Mouse (Mus musculus) adrenal gland, postnatal 36 days (tissue): ENCODE data around the gene Gm12355. TPM values are rescaled to one million over a fixed set of nuclear protein-coding genes. Genes with fewer than 3 reads are reported as not detected.
"Not testable (repeated sequence)": the region's sequence is repeated elsewhere in the genome, so short reads cannot be mapped to it uniquely, and the experiment has no call there.

Source experiments
- DNase-seq, 2 experiments: peaks; one replicate each; pipeline ENCODE4 v3.0.0; 2021; ENCODE audit warnings: mixed read lengths in 1 of 2
- long read RNA-seq, 2 experiments: library from polyadenylated mRNA; stranded (forward); transcript quantifications; one replicate each; pipeline ENCODE4 v2.0.0; 2021; ENCODE audit warnings: borderline sequencing depth in 2 of 2
- total RNA-seq, 2 experiments: library from RNA; stranded (reverse); gene quantifications; 2 replicates each; pipeline ENCODE4 v1.2.3; 2021

Gene Gm12355
- 10 to 100 TPM; 13.9 to 15.3 TPM for total RNA-seq
- long read RNA-seq, experiment 1: 0 reads
- long read RNA-seq, experiment 2: 0 reads

DNA sequence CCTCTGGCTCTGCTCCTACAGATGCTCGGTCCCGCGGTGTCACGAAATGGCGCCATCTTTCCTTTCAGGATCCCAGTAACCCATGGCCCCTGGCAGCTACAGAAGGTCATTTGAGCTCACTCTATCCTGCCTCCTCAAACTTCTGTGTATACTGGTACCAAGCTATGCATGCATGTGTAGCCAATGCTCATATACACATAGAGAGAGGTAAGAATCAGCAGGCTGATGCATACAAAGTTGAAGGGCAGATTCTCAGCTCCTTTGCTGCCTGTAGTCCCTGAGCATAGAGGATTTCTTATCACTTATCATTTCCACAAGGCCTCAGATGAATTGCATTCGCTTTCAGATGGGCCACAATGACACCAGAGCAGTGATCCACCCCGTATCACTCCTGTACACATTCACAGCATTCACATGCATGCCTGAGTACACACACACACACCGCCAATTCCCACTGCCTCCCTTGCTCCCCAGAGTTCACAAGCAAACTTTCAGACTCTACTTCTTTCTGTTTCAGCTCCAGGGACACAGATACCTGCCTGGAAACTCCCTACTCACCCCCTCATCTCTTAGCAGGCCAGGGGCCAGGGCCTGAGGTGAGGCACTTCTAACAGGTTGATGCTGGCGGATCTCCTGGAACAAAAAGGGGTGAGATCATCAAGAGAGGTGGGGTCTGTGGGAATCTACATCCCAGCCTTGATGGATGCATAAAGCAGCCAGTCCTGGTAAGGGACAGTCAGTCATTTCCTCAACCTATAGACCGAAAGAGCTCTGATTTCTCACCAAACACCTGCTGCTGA is at the start of gene Gm12355, which contains the start of gene Gsdma3:
TSS of gene Gm12355 (minus strand) at position 51 of the 800 bp plus-strand sequence.
TSS of gene Gsdma3 (plus strand) at position 750 of the 800 bp plus-strand sequence.
- DNase-seq: no peak

DNA sequence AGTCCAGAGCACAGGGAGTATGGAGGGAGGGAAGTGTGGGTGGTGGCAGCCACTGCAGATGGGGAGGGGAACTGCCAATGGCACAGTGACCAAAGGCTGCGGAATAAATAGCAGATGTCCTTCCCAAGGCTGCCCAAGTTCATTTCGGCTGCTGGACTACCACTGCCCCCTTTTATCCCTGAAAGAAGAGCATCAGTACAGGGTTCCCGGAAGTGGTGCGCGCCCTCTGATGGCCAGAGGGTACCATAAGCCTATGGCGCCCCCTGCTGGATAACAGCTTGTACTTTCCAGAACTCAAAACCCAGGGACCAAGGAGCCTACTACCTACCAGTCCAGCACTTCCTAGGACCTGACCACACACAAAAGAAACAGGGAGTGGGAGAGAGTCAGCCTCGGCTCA is 47.7 kb upstream of the Gm12355 start:
- DNase-seq: peak; percentile 60 to 66

DNA sequence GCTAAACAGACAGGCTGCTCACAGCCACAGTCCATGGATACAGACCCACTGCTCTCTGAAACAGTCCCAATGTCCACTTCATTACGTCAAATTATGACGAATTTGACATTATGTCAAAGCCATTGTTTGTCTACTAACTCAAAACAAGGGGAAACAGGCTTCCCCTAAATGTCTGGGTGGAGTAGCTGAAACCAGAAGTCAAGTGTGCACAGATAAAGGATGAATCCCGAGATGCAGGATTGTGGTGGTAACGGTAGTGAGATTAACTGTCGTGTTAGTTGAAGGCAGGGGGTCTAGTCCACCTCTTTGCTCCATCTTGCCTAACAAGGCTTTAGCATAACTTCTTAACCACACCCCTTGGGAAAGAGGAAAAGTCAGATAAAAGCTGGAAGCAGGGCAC is 47.0 kb upstream of the Gm12355 start:
- no peak for DNase-seq

DNA sequence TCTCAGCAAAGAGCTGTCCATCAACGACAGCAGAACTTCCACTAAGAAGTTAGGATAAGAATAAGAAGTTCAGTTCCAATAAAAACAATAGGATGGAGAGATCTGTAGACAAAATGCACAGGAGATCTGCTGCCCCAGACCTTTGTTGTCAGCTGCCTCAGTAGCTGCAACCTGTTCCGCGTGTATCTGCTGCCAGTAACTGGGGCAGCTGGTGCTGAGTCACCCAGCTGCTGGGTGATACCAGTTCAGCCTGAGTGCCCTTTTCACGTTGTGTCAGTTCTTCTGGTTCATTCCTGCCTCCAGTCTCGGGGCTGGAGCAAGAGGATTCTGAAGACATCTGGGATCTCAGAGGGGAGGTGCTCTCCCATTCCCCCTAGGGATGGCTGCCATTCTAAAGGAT is 46.4 kb upstream of the Gm12355 start:
- DNase-seq: peak; percentile 52 to 53

DNA sequence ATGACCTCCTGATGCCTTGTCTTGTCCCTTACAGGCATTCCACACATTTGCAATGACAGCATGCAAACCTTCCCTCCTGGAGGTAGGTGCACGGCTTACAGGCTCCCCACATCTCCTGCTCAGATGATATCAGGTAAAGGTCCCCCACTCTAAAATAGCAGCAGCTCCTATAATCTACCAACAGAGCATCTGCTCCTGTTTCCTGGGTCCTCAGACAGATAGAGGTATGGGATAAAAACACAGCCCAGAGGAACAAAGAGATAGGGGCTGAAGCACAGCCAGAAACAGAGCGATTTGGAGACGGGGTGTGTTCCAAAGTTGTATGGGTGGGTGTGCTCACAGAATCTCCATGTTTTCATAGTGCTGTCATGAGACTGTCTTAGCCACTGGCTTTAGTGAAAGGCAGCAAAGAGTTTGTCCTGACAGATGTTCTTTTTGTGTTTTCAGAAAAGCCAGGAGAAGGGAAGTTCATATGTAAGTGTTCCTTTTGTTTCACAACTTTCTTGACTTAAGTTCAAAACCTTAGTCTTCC is 45.9 kb upstream of the Gm12355 start:
- DNase-seq: no peak

DNA sequence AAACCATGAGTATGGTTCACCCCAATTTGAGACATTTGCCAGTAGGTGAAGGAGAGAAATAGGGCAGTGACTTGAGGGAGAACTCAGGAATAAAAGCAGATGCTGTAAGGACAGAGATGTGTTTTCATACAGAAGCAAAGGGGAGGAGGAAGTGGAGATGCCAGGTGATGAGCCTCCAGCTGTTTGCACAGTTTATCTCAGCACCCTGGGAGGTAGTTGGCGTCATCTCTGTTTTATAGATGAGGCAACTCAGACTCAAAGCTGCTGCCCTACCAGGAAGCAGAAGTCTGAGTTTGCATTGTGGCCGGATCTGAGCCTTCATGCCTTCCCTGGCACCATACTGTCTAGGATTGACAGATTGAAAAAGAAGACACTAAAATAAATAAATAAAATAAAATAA is 43.5 kb upstream of the Gm12355 start:
- DNase-seq: no peak

DNA sequence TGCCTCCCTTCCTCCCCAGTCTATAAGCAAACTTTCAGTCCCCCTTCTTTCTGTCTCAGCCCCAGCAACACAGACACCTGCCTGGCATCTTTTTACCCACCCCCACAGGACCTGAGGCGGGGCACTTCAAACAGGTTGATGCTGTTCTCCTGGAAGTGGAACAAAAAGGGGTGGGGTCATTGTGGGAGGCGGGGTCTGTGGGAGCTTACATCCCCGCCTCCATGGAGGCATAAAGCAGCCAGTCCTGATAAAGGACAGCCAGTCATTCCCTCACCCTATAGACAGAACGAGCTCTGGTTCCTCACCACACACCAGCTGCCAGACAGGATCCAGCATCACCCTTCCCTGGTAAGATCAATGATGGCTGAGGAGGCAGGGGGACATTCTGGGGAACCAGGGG is 38.6 kb upstream of the Gm12355 start, which contains the start of gene Gsdma:
TSS of gene Gsdma (plus strand) at position 261 of the 400 bp plus-strand sequence.
- DNase-seq: no peak

DNA sequence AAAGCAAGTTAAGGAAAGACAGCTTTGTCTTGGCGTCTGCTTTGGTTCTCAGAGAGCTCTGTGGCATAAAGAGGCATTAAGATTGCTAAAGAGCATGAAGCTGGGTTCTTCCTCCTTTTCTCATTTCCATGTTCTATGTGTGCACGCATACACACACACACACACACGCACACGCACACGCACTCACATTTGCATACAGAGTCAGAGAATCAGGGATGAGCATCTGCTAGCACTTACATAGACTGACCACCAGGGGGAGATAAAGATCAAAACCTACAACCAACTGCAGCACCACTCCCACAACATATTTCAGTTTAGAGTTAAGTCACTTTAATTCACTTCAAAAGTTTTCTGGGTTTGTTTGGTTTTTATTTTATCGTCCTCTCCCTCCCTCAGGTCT is 35.1 kb upstream of the Gm12355 start:
- peak in 1 of 2 experiments; percentile 32 for DNase-seq

DNA sequence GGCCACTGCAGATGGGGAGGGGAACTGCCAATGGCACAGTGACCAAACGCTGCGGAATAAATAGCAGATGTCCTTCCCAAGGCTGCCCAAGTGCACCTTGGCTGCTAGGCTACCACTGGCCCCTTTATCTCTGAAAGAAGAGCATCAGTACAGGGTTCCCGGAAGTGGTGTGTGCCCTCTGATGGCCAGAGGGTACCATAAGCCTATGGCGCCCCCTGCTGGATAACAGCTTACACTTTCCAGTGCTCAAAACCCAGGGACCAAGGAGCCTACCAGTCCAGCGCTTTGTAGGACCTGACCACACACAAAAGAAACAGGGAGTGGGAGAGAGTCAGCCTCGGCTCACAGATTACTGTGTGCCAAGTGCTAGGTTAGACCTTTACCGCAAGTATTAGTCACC is 29.6 kb upstream of the Gm12355 start:
- peak; percentile 62 to 64 for DNase-seq

DNA sequence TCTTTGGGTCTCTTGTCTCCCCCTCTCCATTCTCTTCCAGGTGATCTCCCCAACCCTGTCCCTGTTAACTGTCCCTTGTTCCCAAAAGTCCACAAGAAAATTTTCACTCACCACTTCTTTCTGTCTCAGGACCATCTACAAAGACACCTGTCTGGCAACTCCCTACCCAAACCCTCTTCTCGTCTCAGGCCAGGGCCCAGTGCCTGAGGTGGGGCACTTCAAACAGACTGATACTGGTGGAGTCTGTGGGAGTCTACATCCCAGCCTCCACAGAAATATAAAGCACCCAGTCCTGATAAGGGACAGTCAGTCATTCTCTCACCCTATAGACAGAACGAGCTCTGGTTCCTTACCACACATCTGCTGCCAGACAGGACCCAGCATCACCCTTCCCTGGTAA is 21.0 kb upstream of the Gm12355 start, which contains the start of gene Gsdma2:
TSS of gene Gsdma2 (plus strand) at position 301 of the 400 bp plus-strand sequence.
- no peak for DNase-seq

DNA sequence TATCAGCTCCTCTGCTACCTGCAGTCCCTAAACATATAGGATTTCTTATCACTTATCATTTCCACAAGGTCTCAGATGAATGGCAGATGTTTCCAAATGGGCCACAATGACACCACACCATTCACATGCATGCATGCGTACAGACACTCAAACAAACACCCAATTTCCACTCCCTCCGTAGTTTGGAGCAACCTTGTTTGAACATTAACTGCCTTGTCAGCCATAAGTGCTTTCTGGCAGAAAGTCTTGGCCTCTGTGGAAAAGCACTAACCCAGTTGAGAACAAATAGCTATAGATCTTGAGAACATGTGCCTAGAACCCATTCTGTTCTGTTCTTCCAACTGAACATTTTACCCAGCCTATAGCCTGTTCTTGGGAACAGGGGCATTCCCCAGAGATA is 20.5 kb upstream of the Gm12355 start:
- no peak for DNase-seq

DNA sequence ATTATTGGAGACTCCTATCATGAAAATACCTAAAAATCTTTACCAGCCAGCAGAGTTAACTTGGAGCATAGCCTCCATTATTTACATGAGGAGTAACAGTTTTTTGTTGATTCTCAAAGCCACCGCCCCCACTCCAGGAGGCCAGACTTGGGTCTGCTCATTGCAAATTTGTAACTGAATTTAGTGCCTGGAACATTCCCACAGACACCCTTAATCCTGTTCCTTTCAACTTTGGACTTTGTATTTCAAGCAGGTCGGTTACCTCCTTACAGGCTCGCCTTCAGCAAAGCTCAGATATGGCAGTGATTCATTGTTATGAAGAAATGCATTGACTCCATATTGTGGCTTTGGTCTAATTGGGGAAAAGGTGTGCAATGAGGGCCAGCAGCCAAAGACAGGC is 19.3 kb upstream of the Gm12355 start:
- DNase-seq: no peak

DNA sequence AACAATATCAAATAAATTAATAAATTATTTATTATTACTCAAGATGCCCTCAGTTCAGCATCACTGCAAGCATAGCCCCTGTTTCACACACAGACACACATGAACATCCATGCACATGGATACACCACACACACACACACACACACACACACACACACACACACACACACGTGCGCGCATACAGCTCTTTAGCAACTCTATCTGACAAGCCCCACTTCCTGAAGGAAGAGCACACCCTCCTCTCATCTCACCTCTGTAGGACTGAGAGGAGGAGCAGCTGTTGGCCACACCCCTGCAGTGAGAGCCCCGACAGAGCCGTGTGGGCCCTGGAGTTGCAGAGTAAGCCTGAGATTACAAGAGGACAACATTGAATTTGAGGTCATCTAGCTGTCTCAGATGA is 14.6 kb upstream of the Gm12355 start:
- DNase-seq: no peak

DNA sequence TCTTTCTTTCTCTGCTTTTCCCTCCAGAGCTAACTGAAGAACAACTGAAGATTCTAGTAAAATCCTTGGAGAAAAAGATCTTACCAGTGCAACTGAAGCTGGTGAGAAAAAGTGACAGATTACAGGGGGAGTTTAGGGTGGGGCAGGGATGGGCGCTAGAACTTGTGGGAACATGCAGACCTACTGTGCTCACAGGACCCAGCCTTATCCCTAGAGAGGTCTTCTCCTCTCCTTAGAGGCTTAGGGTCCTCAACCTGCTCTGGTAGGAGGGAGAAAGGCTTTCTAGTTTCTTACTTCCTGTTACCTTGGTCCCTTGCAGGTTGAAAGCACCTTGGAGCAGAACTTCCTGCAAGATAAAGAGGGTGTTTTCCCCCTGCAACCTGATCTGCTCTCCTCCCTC is 12.0 kb upstream of the Gm12355 start:
- DNase-seq: no peak

DNA sequence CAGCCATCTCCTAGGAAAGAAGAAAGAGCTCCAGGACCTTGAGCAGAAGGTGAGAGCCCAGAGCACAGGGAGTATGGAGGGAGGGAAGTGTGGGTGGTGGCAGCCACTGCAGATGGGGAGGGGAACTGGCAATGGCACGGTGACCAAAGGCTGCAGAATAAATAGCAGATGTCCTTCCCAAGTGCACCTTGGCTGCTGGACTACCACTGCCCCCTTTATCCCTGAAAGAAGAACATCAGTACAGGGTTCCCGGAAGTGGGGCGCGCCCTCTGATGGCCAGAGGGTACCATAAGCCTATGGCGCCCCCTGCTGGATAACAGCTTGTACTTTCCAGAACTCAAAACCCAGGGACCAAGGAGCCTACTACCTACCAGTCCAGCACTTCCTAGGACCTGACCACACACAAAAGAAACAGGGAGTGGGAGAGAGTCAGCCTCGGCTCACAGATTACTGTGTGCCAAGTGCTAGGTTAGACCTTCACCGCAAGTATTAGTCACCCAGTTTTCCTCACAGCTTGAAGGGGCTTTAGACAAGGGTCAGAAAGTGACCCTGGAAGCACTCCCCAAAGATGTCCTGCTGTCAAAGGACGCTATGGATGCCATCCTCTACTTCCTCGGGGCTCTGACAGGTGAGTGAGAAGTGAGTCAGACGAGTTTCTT is 10.0 kb upstream of the Gm12355 start:
- peak; percentile 26 to 36 for DNase-seq

DNA sequence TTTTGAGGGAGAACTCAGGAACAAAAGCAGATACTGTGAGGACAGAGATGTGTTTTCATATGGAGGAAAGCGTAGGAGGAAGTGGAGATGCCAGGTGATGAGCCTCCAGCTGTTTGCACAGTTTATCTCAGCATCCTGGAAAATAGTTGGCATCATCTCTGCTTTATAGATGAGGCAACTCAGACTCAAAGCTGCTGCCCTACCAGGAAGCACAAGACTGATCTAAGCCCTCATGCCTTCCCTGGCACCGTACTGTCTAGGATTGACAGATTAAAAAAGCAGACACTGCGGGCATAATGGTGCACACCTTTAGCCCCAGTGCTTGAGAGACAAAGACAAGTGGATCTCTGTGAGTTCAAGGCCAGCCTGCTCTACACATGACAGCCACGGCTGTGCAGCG is 5.2 kb upstream of the Gm12355 start:
- DNase-seq: no peak

DNA sequence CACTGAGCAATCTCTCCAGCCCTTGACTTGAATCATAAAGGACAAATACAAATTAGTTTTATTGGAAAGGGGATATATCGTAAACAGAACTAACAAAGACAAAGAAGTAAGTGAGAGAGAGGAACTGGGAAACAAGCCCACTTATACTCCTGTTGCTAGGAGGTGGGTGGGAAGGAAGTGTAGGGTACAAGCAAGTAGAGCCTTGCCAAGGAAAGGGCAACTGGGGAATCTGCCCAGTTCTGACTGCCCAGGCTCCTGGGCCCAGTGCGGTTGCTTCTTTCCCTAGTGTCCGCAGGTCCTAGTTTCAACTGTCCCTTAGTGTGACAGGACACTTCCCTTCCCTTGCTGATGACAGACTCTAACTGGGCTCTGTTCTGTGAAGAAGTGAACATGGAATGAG is 3.2 kb upstream of the Gm12355 start:
- DNase-seq: no peak

DNA sequence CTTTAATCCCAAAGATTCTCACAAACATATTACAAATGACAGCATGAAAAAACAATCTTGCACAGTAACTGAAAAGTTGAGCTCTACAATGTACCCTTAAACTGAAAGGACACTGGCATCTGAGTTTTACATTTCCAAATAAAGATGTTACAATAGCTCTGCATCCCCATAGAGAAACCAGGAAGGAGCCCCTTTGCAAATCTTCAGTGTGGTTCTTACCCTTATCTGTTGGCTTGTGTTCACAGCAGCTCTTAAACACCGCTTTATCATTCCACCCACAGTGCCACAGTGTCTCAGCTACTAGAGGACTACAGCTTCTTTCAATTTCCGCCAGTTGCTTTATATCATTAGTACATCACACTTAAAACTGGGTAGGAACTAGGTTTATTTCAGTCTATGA is 1.1 kb downstream of the Gm12355 start:
- not testable (repeated sequence) for DNase-seq

DNA sequence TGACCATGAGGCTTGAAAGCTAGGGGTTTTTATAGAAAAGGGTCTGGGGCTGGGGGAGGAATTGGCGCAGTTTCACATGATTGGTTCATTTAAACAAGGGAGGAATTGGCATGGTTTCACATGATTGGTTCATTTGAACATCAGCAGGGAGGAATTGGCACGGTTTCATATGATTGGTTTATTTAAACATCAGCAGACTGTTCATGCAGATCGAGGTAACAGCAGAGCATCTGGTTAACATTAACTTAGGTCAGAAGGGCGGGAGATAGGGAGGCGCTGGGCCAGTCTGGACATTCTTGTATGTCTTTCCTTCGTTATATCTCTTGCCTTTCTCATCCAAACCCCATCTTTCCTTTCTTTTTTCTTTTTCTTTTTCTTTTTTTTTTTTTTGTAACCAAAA is 1.5 kb downstream of the Gm12355 start:
- not testable (repeated sequence) for DNase-seq

DNA sequence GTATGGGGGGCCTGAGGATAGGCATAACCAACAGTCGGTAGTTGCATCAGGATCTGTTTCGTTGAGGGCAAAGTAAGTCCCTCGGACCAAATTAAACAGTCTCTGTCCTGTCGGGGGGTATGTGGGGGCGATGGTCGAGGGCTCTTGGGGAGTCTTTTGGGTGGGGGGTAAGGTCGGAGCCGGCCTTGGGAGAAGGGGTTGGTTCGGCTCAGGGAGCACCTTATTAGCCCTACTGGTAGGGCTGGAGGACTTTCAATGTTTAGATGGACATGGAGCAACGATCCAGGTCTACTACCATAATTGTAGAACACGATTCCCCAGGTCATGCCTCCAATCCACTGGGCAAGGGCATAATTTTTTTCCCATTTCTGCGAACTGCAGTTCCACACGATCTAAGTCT is 4.7 kb downstream of the Gm12355 start:
- no peak for DNase-seq

DNA sequence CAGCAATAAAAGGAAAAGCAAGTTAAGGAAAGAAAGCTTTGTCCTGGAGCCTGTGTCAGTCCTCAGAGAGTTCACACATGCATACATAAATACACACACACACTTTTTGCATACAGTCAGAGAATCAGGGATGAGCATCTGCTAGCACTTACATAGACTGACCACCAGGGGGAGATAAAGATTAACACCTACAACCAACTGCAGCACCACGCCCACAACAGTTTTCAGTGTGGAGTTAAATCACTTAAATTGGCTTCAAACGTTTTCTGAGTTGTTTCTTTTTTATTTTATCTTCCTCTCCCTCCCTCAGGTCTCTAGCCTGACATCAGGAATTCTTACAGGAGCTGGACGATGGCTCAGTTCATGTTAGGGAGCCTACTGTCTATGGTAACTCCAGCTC is 18.7 kb downstream of the Gm12355 start:
- peak in 1 of 2 experiments; percentile 45 for DNase-seq

DNA sequence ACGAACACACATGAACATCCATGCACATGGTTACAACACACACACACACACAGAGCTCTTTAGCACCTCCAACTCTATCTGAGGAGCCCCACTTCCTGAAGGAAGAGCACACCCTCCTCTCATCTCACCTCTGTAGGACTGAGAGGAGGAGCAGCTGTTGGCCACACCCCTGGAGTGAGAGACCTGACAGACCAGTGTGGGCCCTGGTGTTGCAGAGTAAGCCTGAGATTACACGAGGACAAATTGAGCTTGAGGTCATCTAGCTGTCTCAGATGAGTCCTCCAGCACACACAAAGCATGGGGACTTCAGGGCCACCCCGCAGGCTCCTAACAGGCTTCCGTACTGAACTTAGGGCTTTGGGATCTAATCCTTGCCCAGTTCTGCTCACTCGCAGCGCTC is 20.6 kb downstream of the Gm12355 start:
- DNase-seq: not testable (repeated sequence)

DNA sequence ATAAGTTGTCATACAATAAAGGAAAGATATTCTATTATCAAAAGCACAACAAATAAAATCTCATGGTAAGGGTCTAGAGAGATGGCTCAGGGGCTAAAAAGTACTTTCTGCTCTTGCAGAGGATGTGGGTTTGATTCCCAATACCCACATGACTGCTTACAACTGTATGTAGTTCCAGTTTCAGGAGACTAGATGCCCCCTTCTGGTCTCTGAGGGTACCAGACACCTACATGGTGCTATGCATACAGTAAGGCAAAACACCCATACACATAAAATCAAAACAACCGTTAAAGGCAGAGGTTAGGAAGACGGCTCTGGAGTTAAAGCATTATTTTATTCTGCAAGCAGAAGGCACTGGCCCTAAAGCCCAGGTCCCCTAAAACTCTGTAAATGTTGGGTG is 21.5 kb downstream of the Gm12355 start:
- DNase-seq: no peak
